Mouse (Mus musculus): Measurements from ENCODE around the gene Rrp8.

- TF ChIP-seq POLR2A (IDR thresholded peaks at IDR 0.05; ENCODE audit: borderline replicate concordance, insufficient read depth, low read length), result no peak
- no peak for TF ChIP-seq CTCF (IDR thresholded peaks at IDR 0.05; ENCODE audit: borderline replicate concordance, insufficient read depth, low read depth, low read length)
These were observed 35.1 kb upstream of the Rrp8 start for GRCm38 (mm10) chr7:105772331-105772730.

Measured in cerebellum, adult 2 months (tissue).